Mouse (Mus musculus): ENCODE data around the gene Chmp5. TPM values are rescaled to one million over a fixed set of nuclear protein-coding genes. Genes with fewer than 3 reads are reported as not detected.
A peak's percentile ranks its signal among the peaks of the same experiment; 100 is the strongest.

Chmp5 gene
- polyA plus RNA-seq, 1 experiment from 2014 or later: 145 TPM

DNA sequence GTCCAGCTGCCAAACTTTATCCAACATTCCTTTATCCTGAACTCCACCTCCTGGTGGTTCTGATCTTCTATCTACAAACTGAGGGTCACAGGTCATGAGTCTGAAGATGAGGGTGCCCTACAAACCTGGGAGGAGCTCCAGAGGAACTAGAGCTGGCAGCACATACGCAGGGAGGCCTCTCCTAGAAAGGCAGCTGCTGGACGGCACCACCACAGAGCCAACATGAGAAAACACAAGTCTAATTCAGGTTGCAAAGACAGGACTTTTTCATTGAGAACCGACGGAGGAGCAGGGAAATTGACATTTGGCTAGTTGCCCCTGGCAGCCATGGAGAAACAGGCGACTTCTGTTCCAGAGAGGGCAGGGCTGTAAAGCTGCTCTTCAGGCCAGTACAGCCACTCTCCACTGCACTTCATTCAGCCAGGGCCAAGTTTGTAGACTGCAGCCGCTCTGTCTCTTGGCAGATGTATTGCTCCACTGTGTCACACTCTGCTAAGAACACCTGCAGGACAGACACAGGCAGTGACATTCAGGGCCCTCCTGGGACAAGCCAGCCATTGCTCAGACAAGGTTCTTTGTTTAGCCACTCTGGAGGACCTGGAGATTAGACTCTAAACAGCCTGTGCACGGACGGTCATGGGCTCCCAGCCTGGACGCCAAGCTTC lies 11.9 kb upstream of the Chmp5 start:
- peaks cover 50% of the 10 kb centered on the region for H3K36me3 ChIP-seq (ENCODE audit: control insufficient read depth, insufficient read depth, low read length)

DNA sequence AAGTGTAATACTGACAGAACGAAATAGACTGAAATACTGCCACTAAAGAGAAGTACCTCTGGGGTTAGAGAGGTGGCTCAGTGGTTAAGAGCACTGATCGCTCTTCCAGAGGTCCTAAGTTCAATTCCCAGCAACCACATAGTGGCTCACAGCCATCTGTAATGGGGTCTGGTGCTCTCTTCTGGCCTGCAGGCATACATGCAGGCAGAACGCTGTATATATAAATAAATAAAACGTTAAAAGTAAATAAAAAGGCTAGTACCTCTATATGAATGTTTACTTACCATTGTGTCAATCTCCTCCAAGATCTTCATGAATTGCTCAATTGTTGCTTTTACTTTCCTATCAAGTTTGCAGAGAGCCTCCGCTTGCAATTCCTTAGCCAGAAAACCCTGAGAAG lies 9.4 kb upstream of the Chmp5 start:
- H3K4me1 ChIP-seq (ENCODE audit: control insufficient read depth, insufficient read depth, low read length): no peaks in the 10 kb centered on the region
- no peak overlapping the region for H3K4me2 ChIP-seq (ENCODE audit: low read depth, low read length)
- no peaks in the 10 kb centered on the region for H3K27me3 ChIP-seq (ENCODE audit: control insufficient read depth, insufficient read depth, low read length)
- no peak overlapping the region for H3K9ac ChIP-seq (replicated peaks; ENCODE audit: low read depth, low read length)
- H3K36me3 ChIP-seq (ENCODE audit: control insufficient read depth, insufficient read depth, low read length): peaks cover 63% of the 10 kb centered on the region
- WGBS: 97% methylated on average over 5 of the region's 5 CpGs
- no peak for ATAC-seq (ENCODE audit: low read depth)
- H3K27ac ChIP-seq (ENCODE audit: low read depth, low read length): no peak overlapping the region
- H3K9me3 ChIP-seq (ENCODE audit: control insufficient read depth, low read length): no peaks in the 10 kb centered on the region
- no peak overlapping the region for H3K4me3 ChIP-seq (ENCODE audit: low read depth, low read length)

More for the DNA sequence above, 11.9 kb upstream of the Chmp5 start:
- WGBS: 75% methylated on average over 9 of the region's 9 CpGs
- Histone ChIP-seq H3K4me1 (ENCODE audit: control insufficient read depth, insufficient read depth, low read length) (no peaks in the 10 kb centered on the region), H3K4me2 (ENCODE audit: low read depth, low read length) (no peak overlapping the region), H3K27ac (ENCODE audit: low read depth, low read length) (peak overlapping the region; percentile 45; the same call in 1 of the 2 replicates), H3K4me3 (ENCODE audit: low read depth, low read length) (no peak overlapping the region), H3K9me3 (ENCODE audit: control insufficient read depth, low read length) (no peaks in the 10 kb centered on the region), H3K9ac (replicated peaks; ENCODE audit: low read depth, low read length) (no peak overlapping the region), H3K27me3 (ENCODE audit: control insufficient read depth, insufficient read depth, low read length) (no peaks in the 10 kb centered on the region)
- peak; percentile 88 for ATAC-seq (ENCODE audit: low read depth)

DNA sequence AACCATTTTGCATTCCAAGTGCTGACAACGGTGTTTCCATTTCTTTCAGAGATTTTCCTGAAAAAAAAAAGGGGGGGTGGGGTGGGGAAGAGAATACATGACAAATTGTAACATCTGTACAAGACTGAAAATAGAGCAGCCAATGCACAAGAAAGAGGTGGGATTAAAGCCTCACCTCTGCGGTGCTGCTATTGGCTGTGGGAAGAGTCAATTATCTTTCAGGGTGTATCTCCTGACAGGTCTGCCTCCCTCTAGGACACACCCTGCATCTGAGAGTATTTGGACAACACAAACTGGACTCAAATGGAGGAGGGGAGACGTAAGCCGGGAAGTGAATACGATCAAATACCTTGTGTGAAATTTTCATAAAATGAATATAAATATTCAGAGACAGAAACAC lies 4.6 kb upstream of the Chmp5 start:
- H3K36me3 ChIP-seq (ENCODE audit: control insufficient read depth, insufficient read depth, low read length): peaks cover 46% of the 10 kb centered on the region
- no peak overlapping the region for H3K27ac ChIP-seq (ENCODE audit: low read depth, low read length)
- no peaks in the 10 kb centered on the region for H3K9me3 ChIP-seq (ENCODE audit: control insufficient read depth, low read length)
- peaks cover 9% of the 10 kb centered on the region for H3K4me1 ChIP-seq (ENCODE audit: control insufficient read depth, insufficient read depth, low read length)
- H3K4me2 ChIP-seq (ENCODE audit: low read depth, low read length): no peak overlapping the region
- H3K4me3 ChIP-seq (ENCODE audit: low read depth, low read length): no peak overlapping the region
- no peak for ATAC-seq (ENCODE audit: low read depth)
- WGBS: 96% methylated on average over 5 of the region's 5 CpGs
- no peak overlapping the region for H3K9ac ChIP-seq (replicated peaks; ENCODE audit: low read depth, low read length)
- H3K27me3 ChIP-seq (ENCODE audit: control insufficient read depth, insufficient read depth, low read length): no peaks in the 10 kb centered on the region

GRCm38 (mm10) chr4:40946516-40947121 lies 1.6 kb upstream of the Chmp5 start:
- H3K4me1 ChIP-seq (ENCODE audit: control insufficient read depth, insufficient read depth, low read length): peaks cover 17% of the 10 kb centered on the region
- H3K27me3 ChIP-seq (ENCODE audit: control insufficient read depth, insufficient read depth, low read length): no peaks in the 10 kb centered on the region
- H3K9me3 ChIP-seq (ENCODE audit: control insufficient read depth, low read length): no peaks in the 10 kb centered on the region
- no peak overlapping the region for H3K27ac ChIP-seq (ENCODE audit: low read depth, low read length)
- H3K9ac ChIP-seq (replicated peaks; ENCODE audit: low read depth, low read length): peak overlapping the region; percentile 79; the same call in 1 of the 2 replicates
- peak overlapping the region; percentile 81 for H3K4me3 ChIP-seq (ENCODE audit: low read depth, low read length)
- WGBS: 87% methylated on average over 7 of the region's 7 CpGs
- H3K36me3 ChIP-seq (ENCODE audit: control insufficient read depth, insufficient read depth, low read length): peaks cover 32% of the 10 kb centered on the region
- no peak for ATAC-seq (ENCODE audit: low read depth)
- peak overlapping the region; percentile 76 for H3K4me2 ChIP-seq (ENCODE audit: low read depth, low read length)

GRCm38 (mm10) chr4:40947565-40948159 lies 545 bp upstream of the Chmp5 start:
- H3K4me2 ChIP-seq (ENCODE audit: low read depth, low read length): peak overlapping the region; percentile 76
- ATAC-seq (ENCODE audit: low read depth): peak; percentile 16; the same call in 1 of the 2 replicates
- peak overlapping the region; percentile 81 for H3K4me3 ChIP-seq (ENCODE audit: low read depth, low read length)
- no peaks in the 10 kb centered on the region for H3K27me3 ChIP-seq (ENCODE audit: control insufficient read depth, insufficient read depth, low read length)
- peak overlapping the region; percentile 79 for H3K9ac ChIP-seq (replicated peaks; ENCODE audit: low read depth, low read length)
- peaks cover 27% of the 10 kb centered on the region for H3K36me3 ChIP-seq (ENCODE audit: control insufficient read depth, insufficient read depth, low read length)
- H3K9me3 ChIP-seq (ENCODE audit: control insufficient read depth, low read length): no peaks in the 10 kb centered on the region
- H3K27ac ChIP-seq (ENCODE audit: low read depth, low read length): peak overlapping the region; percentile 82
- under 1% methylated on average over 40 of the region's 40 CpGs for WGBS
- H3K4me1 ChIP-seq (ENCODE audit: control insufficient read depth, insufficient read depth, low read length): peaks cover 17% of the 10 kb centered on the region

DNA sequence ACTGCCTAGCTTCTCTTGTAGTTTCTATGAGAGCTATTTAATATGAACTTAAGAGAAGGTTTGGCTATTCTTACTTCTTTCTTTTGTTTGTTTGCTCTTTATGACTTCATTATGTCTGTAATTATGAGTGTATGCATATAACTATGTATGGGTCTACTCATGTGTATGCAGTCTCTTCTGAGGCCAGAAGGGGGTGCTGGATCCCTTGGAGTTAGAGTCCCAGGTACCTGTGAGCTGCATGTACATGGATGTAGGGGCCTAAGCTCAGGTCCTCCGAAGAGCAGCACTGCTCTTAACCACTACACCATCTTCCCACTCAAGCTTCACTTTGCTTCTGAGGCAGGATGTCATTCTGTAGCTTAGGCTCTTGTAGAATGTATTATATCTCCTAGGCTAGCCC lies 5.3 kb downstream of the Chmp5 start:
- Histone ChIP-seq H3K4me2 (ENCODE audit: low read depth, low read length) (no peak overlapping the region), H3K4me1 (ENCODE audit: control insufficient read depth, insufficient read depth, low read length) (peaks cover 8% of the 10 kb centered on the region), H3K36me3 (ENCODE audit: control insufficient read depth, insufficient read depth, low read length) (peaks cover 50% of the 10 kb centered on the region), H3K9me3 (ENCODE audit: control insufficient read depth, low read length) (no peaks in the 10 kb centered on the region), H3K9ac (replicated peaks; ENCODE audit: low read depth, low read length) (no peak overlapping the region), H3K27me3 (ENCODE audit: control insufficient read depth, insufficient read depth, low read length) (no peaks in the 10 kb centered on the region), H3K27ac (ENCODE audit: low read depth, low read length) (no peak overlapping the region), H3K4me3 (ENCODE audit: low read depth, low read length) (no peak overlapping the region)
- 100% methylated on average over 1 of the region's 1 CpGs for WGBS
- no peak for ATAC-seq (ENCODE audit: low read depth)

GRCm38 (mm10) chr4:40955942-40956341 lies 7.7 kb downstream of the Chmp5 start:
- Histone ChIP-seq H3K4me2 (ENCODE audit: low read depth, low read length) (no peak overlapping the region), H3K9ac (replicated peaks; ENCODE audit: low read depth, low read length) (no peak overlapping the region), H3K9me3 (ENCODE audit: control insufficient read depth, low read length) (no peaks in the 10 kb centered on the region), H3K27ac (ENCODE audit: low read depth, low read length) (no peak overlapping the region), H3K4me3 (ENCODE audit: low read depth, low read length) (no peak overlapping the region), H3K4me1 (ENCODE audit: control insufficient read depth, insufficient read depth, low read length) (no peaks in the 10 kb centered on the region), H3K27me3 (ENCODE audit: control insufficient read depth, insufficient read depth, low read length) (no peaks in the 10 kb centered on the region), H3K36me3 (ENCODE audit: control insufficient read depth, insufficient read depth, low read length) (peaks cover 60% of the 10 kb centered on the region)
- 95% methylated on average over 6 of the region's 6 CpGs for WGBS
- no peak for ATAC-seq (ENCODE audit: low read depth)

DNA sequence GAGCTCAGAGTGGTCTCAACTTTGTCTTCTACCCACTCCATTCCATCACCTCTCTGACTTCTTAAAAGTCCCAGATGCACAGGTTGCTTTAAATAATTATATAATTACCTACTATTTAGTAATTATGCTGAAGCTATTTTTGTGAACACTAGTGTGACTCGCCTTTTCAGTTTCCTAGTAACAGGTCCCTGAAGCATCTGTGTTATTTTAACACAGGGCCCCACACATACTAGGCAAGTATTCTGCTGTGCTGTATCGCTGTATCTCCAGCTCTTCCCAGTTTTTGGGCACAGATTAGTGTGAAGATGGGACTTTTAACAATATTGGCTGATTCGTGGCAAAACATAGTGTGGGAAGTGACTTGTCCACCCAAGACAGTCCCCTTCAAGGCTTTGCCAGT lies 15.3 kb downstream of the Chmp5 start:
- 93% methylated on average over 3 of the region's 3 CpGs for WGBS

DNA sequence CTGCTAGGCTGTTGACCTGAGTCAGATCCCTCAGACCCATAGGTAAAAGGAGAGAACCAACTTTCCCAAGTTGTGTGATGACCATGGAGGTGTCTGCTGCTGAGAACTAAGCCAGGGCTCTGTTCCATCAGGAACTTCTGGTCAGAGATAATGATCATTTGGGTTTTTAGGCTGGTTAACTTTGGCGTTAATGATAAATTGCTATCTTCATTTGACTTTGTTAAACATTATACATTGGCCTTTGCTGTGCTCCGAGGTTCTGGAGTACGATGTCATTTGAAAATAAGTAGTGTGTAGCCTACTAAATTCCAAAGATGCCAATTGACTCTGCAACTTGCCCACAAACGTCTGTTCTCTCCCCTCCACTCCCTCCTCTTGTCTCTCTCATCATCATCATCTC lies 21.0 kb downstream of the Chmp5 start:
- Histone ChIP-seq H3K27me3 (ENCODE audit: control insufficient read depth, insufficient read depth, low read length) (no peaks in the 10 kb centered on the region), H3K9ac (replicated peaks; ENCODE audit: low read depth, low read length) (no peak overlapping the region), H3K9me3 (ENCODE audit: control insufficient read depth, low read length) (no peaks in the 10 kb centered on the region), H3K27ac (ENCODE audit: low read depth, low read length) (no peak overlapping the region), H3K4me2 (ENCODE audit: low read depth, low read length) (no peak overlapping the region), H3K4me1 (ENCODE audit: control insufficient read depth, insufficient read depth, low read length) (peaks cover 6% of the 10 kb centered on the region; the same call in 1 of the 2 replicates), H3K4me3 (ENCODE audit: low read depth, low read length) (no peak overlapping the region), H3K36me3 (ENCODE audit: control insufficient read depth, insufficient read depth, low read length) (0 out of 2 replicates have a peak, but pooled peaks cover 7% of the 10 kb centered on the region)
- WGBS: 83% methylated on average over 4 of the region's 4 CpGs
- no peak for ATAC-seq (ENCODE audit: low read depth)

More for the DNA sequence above, 15.3 kb downstream of the Chmp5 start:
- Histone ChIP-seq H3K27ac (ENCODE audit: low read depth, low read length) (no peak overlapping the region), H3K36me3 (ENCODE audit: control insufficient read depth, insufficient read depth, low read length) (peaks cover 37% of the 10 kb centered on the region), H3K27me3 (ENCODE audit: control insufficient read depth, insufficient read depth, low read length) (no peaks in the 10 kb centered on the region), H3K4me3 (ENCODE audit: low read depth, low read length) (no peak overlapping the region), H3K4me2 (ENCODE audit: low read depth, low read length) (no peak overlapping the region), H3K9me3 (ENCODE audit: control insufficient read depth, low read length) (no peaks in the 10 kb centered on the region), H3K9ac (replicated peaks; ENCODE audit: low read depth, low read length) (no peak overlapping the region), H3K4me1 (ENCODE audit: control insufficient read depth, insufficient read depth, low read length) (no peaks in the 10 kb centered on the region)
- ATAC-seq (ENCODE audit: low read depth): no peak

Data from neural tube, embryonic 14.5 days (tissue).